Mouse (Mus musculus) yolk sac, embryonic 10.5 days (tissue): ENCODE data around the gene Apbb1ip.

Experiments used
- DNase-seq: peaks from one replicate; pipeline ENCODE4 v3.0.0-alpha.2; 2017; ENCODE audit warnings: low spot score

Apbb1ip gene

GRCm38 (mm10) chr2:22775681-22776080 lies 1.8 kb downstream of the Apbb1ip start:
- no peak for DNase-seq

GRCm38 (mm10) chr2:22776568-22777230 lies 2.8 kb downstream of the Apbb1ip start:
- no peak for DNase-seq

- no peak for DNase-seq
Observed at GRCm38 (mm10) chr2:22777757-22778156, 3.9 kb downstream of the Apbb1ip start.

- no peak for DNase-seq
Observed at GRCm38 (mm10) chr2:22780884-22781283, 7.0 kb downstream of the Apbb1ip start.

GRCm38 (mm10) chr2:22781387-22782009 lies 7.6 kb downstream of the Apbb1ip start:
- DNase-seq = no peak

- no peak for DNase-seq
Observed at GRCm38 (mm10) chr2:22782057-22782456, 8.2 kb downstream of the Apbb1ip start.

- no peak for DNase-seq
Observed at GRCm38 (mm10) chr2:22783137-22783638, 9.3 kb downstream of the Apbb1ip start.

GRCm38 (mm10) chr2:22784186-22784585 lies 10.3 kb downstream of the Apbb1ip start:
- no peak for DNase-seq

GRCm38 (mm10) chr2:22784771-22785170 lies 10.9 kb downstream of the Apbb1ip start:
- no peak for DNase-seq

- DNase-seq = no peak
Observed at GRCm38 (mm10) chr2:22788658-22789057, 14.8 kb downstream of the Apbb1ip start.

- no peak for DNase-seq
Observed at GRCm38 (mm10) chr2:22789576-22789975, 15.7 kb downstream of the Apbb1ip start.

GRCm38 (mm10) chr2:22790435-22790834 lies 16.5 kb downstream of the Apbb1ip start:
- DNase-seq = no peak

- no peak for DNase-seq
Observed at GRCm38 (mm10) chr2:22795087-22795486, 21.2 kb downstream of the Apbb1ip start.

- DNase-seq = no peak
Observed at GRCm38 (mm10) chr2:22796487-22796886, 22.6 kb downstream of the Apbb1ip start.

- no peak for DNase-seq
Observed at GRCm38 (mm10) chr2:22799430-22800041, 25.6 kb downstream of the Apbb1ip start.

GRCm38 (mm10) chr2:22805589-22805988 lies 31.7 kb downstream of the Apbb1ip start:
- DNase-seq = no peak

- DNase-seq = no peak
Observed at GRCm38 (mm10) chr2:22806576-22806975, 32.7 kb downstream of the Apbb1ip start.

- DNase-seq = no peak
Observed at GRCm38 (mm10) chr2:22807312-22807711, 33.4 kb downstream of the Apbb1ip start.

GRCm38 (mm10) chr2:22810851-22811250 lies 37.0 kb downstream of the Apbb1ip start:
- DNase-seq = no peak

- no peak for DNase-seq
Observed at GRCm38 (mm10) chr2:22811466-22811865, 37.6 kb downstream of the Apbb1ip start.

- DNase-seq = no peak
Observed at GRCm38 (mm10) chr2:22813921-22814320, 40.0 kb downstream of the Apbb1ip start.

- DNase-seq = no peak
Observed at GRCm38 (mm10) chr2:22815674-22816073, 41.8 kb downstream of the Apbb1ip start.

GRCm38 (mm10) chr2:22816231-22816630 lies 42.3 kb downstream of the Apbb1ip start:
- DNase-seq = no peak
